Mouse (Mus musculus): Measurements from ENCODE around the gene Pkmyt1.

Gene Pkmyt1

DNA sequence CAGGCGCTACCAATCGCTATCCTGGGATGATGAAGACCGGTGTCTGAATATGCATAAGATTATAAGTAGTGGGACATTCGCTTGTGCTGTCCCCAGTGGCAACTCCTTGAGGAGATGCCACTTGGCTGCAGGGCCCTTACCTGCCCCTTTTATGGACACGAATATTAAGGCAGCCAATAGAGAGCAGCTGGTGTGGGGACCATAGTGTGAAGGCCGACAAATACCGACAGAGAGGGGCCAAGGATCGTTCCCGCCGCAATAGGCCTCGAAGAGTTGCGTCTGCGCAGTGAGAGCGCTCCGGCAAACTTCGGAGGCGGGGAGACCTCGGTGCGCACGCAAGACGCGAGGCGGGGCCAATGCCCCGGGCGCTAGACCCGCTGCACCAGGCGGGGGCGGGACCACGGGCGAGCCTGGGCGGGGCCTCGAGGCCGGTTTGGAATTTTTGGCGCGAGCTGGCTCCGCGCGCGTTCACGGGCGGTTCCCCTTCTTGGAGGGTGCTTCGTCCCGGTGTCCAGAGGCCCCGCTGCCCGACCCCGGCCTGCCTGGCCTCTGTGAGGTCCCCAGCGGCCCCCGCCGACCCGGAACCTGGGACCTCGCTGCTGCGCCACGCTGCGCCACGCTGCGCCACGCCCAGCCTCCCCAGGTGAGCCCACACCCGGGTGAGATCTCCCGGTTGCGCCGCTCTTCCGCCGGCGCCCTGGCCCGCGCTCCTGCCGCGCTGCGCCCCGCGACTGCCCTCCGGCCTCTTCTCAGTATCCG is at the start of gene Pkmyt1:
TSS of gene Pkmyt1 (plus strand) at position 338 of the 759 bp plus-strand sequence.
- peak; percentile 94 for DNase-seq

DNA sequence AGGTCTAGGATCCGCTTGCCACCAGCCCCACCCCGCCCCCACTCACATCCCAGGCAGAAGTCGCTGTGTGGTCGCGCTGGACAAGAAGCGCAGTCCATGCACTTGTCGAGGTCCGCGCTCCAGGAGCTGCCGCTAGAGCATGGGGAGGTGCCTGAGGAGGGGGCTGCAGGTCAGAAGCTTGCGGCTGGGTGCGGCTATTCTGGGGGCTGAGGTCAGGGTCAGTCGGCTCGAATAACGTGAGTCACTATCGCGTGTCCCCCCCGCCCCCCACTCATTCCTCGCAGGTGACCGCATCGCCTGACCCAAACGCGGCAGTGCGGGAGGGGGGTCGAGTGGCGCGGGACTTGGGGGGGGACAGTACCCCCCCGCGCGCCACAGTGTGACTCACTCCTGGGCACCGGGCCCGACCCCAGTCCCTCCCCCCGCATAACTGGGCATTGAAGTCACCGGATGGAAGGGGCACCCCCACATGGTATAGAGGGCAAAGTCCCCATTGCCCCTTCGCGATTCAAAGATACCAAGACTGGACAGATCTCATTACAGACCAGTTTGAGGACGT is 49.6 kb upstream of the Pkmyt1 start:
- peak; percentile 72 for DNase-seq

DNA sequence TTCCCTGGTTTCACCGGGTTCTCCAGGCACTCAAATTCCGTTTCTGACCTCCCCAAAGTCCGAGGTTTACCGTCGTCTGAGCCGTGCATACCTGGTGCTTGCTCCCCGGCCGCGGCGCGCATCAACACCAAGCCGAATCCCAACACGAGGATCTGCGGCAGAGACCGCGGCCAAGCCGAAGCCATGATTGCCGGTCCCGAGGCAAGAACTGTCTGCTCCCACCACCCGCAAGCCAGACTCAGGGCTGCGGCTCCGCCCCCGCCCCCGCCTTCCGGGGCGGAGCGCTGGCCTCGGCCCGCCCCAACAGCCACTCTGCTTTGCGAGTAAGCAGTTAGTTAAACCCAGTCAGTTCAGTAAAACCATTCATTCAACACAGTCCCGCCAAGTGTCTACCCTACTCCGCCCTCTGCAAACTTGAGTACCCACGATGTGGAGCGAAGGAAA is 48.9 kb upstream of the Pkmyt1 start, which contains the start of gene Tnfrsf12a:
TSS of gene Tnfrsf12a (minus strand) at position 233 of the 444 bp plus-strand sequence.
- peak; percentile 88 for DNase-seq

DNA sequence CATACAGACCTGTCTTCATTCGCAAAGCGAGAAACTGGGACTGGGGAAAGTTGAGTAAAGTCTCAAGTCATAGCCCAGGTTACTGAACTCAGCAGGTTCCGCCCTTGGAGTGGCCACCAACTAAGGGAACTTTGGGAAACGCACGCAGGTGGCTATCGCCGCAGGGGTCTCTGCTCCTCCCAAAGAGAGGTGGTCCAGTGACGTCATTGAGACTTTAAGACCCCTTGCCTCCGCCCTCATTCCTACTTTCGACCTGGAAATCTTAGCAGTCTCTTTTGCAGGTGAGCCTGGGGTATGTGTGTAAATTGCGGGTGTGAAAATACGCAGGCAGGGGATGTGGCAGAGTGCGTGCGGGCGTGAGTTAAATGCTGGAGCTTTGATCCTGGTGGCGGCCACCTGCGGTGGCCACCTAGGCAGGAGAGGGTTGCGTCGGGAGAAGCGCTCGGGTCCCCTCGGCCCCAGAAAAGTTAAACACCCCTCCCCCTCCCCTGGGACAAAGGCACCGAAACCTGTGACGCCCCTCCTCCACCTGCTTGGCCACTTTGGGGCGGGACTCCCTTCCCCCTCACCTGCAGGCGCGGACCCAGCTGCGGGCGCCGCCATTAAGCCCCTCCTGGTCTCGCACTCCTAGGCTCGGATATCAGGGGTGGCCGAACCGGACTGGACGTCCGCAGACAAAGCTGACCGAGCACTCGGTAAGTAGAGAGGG is 46.9 kb upstream of the Pkmyt1 start, which contains the start of gene Cldn6:
TSS of gene Cldn6 (plus strand) at position 123 of the 709 bp plus-strand sequence.
- DNase-seq = peak; percentile 66

DNA sequence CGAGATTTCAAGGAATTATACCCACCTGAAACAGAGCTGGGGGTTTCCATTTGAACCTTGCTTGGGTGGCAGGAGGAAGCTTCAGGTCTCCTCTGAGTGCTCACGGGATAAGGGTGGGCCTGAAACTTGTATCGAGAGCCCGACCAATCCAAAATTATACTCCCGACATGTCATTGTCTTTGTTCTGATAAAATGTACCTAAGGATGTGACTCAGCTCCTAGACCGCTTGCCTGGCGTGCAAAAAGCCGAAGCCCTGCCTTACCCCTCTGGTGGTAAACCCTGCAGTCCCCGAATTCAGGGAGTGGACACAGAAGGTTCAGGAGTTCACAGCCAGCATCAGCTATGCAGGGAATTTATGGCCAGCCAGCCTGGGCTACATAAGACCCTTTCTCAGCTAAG is 45.8 kb upstream of the Pkmyt1 start:
- no peak for DNase-seq

DNA sequence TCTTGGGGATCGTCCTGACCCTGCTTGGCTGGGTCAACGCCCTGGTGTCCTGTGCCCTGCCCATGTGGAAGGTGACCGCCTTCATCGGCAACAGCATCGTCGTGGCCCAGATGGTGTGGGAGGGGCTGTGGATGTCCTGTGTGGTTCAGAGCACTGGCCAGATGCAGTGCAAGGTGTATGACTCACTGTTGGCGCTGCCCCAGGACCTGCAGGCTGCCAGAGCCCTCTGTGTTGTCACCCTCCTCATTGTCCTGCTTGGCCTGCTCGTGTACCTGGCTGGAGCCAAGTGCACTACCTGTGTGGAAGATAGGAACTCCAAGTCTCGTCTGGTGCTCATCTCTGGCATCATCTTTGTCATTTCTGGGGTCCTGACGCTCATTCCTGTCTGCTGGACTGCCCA is 45.0 kb upstream of the Pkmyt1 start:
- no peak for DNase-seq

DNA sequence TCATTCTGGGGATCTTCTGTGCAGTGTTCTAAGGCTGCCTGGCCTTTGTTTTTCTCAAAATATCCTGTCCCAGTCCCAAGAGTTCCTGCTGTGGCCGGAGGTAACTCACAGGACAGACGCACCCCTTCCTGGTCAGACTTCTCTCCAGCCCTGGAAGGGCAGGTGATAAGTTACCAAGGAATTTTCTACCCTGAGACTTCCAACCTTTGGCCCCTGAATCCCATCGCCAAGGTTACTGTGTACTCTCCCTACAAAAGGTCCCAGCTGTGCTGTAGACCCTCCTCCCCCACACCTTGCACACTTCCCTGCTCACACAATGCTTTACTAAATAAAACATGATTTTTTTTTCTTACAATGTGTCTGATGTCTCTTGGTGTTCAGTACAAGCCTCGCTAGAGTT is 44.0 kb upstream of the Pkmyt1 start:
- no peak for DNase-seq

DNA sequence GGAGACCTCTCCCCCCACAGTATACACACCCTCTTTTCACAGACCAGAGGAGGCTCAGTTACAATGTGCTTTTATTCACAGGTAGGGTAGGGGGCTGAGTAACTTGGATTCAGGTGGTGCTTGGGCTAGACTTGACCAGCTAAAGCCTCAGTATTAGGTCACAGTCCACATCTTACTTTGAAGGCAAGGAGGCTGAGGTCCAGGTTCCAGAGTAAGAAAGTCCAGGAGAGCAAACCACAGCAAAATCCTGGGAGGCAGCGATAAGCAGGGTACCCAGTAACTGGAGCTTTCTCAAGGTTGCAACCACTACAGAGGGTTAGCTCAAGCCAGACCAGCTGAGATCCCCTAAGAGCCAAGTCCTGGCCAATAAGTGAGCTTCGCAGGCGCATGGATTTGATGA is 43.6 kb upstream of the Pkmyt1 start:
- DNase-seq = no peak

DNA sequence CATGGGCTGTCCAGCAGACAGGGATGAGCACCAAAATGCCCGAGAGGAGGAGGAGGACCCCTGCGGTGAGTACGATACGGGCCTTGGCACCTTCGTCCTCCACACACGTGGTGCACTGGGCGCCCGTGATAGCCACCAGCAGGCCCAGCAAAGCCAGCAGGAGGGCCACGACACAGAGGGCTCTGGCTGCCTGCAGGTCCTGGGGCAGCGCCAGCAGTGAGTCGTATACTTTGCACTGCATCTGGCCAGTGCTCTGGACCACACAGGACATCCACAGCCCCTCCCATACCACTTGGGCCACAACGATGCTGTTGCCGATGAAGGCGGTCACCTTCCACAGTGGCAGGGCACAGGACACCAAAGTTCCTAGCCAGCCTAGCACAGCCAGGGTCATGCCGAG is 42.9 kb upstream of the Pkmyt1 start:
- no peak for DNase-seq

DNA sequence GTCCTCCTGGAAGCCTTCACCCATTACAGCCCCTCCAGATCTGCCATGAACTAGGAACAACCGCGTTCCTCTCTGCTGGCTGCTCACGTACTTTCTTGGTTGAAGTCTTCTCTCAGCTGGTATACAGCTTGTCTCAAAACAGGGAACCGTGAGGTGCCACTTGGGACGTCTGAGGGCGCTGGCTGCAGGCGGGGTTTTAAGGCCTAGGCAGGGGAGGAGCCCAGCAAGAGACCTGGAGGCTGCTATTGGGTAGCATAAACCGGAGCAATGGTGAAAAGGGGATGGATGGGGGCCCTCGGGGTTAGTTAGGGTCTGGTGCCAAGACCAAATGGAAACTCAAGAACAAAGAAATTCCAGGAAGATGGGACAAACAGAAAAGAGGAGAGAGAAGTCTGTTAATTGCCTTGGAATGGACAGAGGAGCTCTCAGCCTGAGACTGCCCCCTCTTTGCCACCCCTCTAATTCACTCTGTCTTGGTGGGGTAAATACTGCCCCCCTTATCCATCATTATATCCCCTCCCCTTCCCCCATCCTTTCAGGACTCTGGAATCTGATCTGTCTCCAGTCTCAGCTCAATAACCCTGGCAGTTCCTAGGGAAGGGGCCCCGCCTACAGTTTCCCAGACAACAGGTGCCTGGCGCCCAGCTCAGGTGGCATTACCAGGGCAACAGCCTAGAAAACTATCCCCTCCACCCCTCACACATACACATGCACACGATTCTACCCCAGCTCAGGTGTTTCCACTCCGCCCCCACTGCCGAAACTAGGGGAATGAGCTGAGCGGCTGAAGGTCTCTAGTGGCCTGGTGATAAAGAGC is 42.1 kb upstream of the Pkmyt1 start, which contains the start of gene Cldn9:
TSS of gene Cldn9 (minus strand) at position 171 of the 817 bp plus-strand sequence.
- no peak for DNase-seq

DNA sequence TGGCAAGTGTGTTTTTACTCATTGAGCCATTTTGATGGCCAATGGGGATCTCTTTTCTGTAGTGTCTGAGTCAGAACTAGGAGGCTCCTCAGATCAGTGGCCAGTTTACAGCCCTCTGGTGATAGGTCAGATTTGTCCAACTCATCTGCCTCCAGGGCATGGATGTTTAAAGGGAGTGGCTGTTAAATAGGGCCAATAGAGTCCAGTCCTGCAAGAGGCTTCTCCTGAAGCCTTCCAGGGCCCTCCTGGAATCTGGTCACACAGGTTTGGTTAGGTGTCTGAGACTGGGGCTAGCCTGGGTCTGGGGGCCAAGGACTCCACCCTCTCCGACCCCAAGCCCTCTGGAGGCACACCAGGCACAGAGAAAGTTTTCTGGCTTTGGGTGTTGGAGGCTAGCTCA is 31.6 kb upstream of the Pkmyt1 start:
- DNase-seq = no peak

DNA sequence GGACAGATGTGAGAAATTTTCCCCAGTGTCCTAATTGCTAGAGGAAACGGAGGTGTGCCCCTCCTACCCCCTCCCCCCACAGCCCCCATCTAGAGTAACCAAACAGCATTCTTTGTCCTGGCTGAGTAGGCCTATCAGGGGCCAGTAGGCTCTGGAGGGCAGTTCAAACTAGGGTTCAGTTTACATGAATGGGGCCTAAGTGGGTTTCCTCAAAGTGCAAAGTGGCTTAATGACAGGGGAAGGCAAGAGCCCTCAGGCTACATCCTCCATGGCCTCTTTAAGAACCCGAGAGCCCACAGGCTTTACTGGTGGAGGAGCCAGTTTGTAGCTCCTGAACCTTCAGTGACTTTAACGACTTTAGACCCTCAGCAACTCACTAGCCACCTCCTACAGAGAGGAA is 30.3 kb upstream of the Pkmyt1 start:
- DNase-seq = no peak

DNA sequence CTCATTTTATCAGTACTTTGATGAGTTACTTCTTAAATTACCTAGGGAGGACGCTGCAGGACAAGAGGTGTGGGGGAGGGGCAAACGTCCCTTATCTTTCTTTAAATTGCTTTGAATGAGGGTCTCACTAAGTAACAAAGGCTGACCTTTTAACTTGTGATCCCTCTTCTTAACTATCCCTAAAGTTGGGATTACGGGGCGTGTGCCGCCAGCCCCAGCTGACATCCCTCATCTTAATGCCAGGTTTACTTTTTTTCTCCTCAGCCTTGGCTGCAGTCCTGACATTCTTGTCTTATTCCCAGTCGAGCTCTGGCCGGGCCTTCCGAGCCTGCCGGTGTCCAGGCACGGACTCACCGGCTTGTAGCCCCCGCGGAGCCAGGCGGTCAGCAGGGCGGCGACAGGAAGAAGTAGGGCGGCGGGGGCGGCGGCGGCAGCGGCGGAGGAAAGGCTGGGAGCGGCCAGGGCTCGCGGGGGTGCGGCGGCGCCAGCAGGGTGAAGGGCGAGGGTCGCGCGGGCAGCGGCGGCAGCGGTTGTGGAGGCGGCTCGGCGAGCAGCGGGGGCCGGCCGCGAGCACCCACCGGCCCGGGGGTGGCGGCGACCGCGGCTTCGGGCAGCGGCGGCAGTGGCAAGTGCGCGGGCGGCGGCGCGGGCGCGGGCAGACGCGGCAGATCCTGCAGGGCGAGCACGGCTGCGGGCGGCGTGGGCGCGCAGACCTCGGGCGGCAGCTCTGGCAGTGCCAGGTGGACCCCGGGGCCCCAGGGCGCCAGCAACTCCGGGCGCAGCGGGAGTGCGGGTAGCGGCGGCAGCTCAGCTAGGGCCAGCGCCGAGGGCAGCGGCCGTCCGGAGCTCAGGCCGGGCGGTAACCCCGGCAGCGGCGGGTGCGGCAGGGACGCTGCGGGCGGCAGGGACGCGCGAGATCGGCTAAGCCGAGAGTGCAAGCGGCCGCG is 26.7 kb upstream of the Pkmyt1 start:
- no peak for DNase-seq

DNA sequence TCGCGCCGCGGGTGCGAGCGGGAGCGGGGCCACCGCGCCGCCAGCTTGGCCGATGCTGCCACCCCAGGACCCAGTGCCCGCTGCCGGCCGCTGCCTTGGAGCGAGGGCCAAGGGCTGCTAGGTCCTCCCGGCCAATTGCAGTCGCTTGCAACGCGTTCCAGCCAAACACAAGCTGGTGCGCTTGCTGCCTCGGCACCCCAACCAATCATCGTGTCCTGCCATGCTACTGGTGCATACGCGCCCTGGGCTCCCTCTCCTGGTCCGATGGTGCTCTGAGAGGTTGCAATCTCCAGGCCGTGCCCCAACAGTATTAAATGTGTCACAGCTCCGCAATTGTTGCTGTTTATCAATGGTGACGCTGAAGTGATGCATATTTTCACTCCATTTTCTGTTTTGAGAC is 26.1 kb upstream of the Pkmyt1 start:
- DNase-seq = peak; percentile 96

DNA sequence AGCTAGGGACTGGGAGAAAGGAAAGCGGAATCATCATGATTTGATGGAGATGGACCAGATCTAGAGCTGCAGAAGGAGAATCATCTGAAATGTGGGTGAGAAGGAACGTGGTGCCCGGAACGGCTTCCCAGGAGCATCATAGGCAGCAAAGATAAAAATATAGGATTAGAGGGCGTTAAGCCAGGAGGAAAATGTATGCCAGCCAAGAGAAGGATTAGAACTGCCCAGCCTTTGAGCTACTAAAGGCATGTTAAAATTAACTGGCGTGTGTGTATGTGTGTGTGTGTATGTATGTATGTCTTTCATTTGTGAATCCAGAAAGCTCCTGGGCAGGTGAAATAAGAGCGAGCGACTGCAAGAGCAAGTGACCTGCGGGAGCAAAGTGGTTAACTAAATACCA is 22.8 kb upstream of the Pkmyt1 start:
- no peak for DNase-seq

DNA sequence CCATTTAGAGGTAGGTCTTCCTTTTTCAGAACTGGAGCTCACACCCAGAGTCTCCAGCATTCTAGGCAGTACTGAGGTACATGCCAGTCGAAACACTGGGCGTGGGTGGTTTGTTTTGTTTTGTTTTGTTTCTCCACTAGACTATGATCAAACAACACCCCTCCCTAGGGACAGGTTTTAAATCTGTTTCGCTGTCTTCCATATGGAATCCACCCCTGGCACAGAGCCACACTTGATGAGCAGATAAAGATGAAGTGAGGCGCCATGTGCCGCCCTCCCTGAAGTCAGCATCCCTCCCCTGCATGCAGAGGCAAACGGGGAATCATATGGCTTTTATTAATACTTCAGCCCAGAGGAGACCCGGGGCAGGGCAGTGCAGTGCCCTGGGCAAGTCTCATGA is 21.4 kb upstream of the Pkmyt1 start:
- DNase-seq = no peak

DNA sequence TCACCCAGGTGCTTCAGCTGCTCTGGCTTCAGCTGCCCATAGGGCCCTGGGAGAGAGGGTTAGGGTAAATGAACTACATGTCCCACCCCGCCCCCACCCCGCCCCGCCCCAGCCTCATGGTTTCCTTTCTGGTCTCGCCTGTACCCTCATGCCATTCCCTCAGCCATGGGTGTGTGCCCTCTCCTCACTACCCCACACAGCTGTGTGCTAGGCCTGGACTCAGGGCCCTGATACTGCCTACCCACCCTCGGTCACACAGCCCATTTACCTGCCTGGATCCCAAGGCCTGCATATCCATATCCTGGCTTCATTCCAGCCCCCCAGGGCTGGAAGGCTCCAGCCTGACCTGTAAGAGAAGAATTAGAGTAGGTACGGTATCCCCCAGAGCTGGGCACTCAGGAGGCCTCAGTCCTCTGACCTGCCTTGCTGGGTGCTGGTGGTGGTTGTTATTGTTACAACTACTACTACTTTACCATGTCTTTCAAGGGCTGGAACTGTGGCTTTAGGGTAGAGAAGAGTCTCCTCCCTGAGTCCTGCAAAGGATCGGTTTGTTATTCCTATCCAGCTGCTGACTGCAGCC is 20.5 kb upstream of the Pkmyt1 start:
- DNase-seq = no peak

DNA sequence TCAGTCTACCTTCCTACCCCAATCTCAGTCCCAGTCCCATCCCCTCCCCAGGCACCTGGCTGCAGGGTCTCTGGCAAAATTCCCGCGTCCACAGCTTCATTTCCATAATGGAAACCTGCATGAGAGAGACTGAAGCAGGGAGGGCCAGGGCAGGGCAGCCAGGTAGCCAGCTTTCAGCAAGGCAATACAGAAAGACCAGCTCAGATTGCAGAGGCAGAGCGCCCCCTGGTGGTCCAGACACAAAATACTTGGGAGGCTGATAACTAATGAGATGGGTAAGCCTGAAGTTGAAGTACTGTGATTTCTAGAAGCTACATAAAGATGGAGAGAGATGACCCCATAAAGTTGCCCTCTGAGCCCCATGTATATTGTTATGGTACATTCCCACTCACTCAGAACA is 19.9 kb upstream of the Pkmyt1 start:
- DNase-seq = peak; percentile 83

DNA sequence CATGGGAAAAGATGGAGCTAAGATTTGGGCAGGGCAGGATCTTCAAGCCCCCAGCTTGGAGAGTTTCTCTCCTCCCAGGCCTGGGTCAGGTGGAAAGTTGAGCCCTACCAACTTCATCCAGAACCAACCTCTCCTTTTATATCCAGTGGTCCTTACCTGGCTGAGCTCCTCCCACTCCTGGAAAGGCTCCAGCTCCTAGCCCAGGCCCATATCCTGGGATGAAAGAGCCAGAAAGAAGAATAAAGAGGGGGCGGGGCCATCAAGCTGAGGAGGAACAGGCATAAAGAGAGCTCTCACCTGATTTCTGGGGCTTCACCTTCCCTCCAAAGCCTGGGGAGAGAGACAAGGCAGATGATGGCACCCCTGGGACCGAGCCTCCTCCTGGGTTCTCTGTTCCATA is 9.1 kb upstream of the Pkmyt1 start:
- DNase-seq = no peak

DNA sequence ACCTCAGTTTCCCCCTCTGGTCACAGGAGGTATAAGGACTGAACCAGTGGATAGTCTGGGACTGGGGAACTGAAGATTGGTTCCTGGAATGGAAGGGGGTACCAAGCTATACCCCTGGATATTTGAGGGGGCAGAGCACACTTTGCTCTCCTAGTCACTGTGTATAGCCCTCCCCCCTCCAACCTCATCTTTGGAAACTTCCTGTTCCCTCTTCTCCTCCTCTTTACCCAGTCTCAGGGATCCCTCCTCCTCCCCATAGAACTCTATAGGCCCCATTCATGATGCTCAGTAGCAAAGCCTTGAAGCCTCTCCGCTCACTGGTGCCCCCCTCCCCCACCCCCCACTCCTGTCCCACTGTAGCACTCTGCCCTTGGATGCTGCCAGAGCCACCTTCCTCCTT is 6.7 kb upstream of the Pkmyt1 start:
- no peak for DNase-seq

DNA sequence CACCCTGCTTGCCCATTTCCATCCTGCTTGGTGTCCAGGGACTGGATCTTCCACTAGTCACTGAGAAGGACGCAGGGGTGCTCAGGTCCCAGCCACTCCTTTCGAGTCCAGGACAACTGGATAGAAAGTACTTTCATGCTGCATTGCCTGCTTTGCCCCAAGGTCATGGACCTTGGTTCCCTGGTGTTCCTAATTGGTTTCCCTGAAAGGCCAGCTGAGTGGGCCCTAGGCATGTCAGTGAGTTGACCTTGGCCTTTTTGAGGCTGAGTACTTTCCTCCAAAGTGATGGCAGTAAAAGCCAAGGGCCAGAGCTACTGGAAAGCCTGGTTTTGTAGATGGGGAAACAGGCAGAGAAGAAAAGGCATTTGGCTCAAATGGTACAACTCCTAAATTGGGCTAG is 4.2 kb upstream of the Pkmyt1 start:
- no peak for DNase-seq
